Mouse (Mus musculus) liver, postnatal 0 days (tissue): ENCODE measurements around the gene Ehf.

Experiments
- CTCF ChIP-seq: sonication (generic); IDR thresholded peaks from 2 replicates; pipeline ENCODE4 v1.5.1; 2016; ENCODE audit warnings: antibody characterized with exemption, low read depth
- EP300 ChIP-seq: IDR thresholded peaks from 2 replicates; pipeline ENCODE4 v1.6.1; 2016; ENCODE audit warnings: antibody characterized with exemption, low read depth, mild to moderate bottlenecking

DNA sequence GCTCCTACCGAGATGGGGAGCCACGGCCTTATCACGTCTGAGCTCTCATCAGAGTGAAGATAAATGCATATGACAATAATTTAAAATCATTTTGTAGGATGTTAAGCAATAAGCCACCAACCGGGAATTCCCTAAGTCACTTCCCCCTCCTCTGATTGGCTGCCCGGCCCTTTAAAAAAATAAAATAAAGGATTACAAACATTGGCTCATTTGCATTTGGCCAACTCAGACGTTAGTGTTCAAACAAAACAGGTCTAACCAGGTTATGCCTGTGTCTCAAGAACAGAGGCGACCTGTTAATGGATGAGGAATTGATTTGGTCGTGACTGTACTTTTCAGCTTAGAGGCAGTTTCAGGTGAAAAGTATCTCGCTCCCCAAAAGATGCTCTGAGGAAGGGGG, at the start of gene Ehf:
- TF ChIP-seq CTCF (no peak), EP300 (no peak)
